Mouse (Mus musculus) urinary bladder, adult 2 months (tissue): ENCODE data around the gene Stx6. TPM values are rescaled to one million over a fixed set of nuclear protein-coding genes. Genes with fewer than 3 reads are reported as not detected.
"Not testable (repeated sequence)": the region's sequence is repeated elsewhere in the genome, so short reads cannot be mapped to it uniquely, and the experiment has no call there.

ENCODE experiments used
- DNase-seq: peaks from one replicate; pipeline ENCODE4 v3.0.0; 2022; ENCODE audit warnings: low spot score
- polyA plus RNA-seq: library from polyadenylated mRNA; depleted of rRNA; stranded (reverse); fragments of >200 nt; gene quantifications from 2 replicates; pipeline ENCODE4 v1.2.3, GENCODE M21; 2012

Stx6 gene
- polyA plus RNA-seq, 1 experiment: 45.9 TPM

DNA sequence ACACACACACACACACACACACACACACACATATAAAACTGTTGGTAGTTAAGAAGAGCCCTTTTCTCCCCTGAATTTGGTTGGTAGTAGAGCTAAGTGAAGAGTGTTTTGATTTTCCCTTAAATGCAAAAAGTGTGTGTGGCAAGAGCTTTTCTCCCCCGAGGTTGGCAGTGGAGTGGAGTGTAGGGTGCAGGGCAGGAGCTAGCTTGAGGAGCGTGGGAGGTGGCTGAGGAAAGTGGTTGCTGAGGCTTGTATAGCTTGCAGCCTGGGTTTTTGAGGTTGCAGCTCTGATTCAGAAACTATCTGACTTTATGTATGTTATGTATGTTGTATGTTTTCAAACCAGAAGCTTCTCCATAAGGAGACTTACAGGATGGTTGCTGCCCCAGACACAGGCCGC lies 8.9 kb downstream of the Stx6 start:
- DNase-seq: no peak

GRCm38 (mm10) chr1:155169935-155170334 lies 11.4 kb downstream of the Stx6 start:
- DNase-seq: no peak

DNA sequence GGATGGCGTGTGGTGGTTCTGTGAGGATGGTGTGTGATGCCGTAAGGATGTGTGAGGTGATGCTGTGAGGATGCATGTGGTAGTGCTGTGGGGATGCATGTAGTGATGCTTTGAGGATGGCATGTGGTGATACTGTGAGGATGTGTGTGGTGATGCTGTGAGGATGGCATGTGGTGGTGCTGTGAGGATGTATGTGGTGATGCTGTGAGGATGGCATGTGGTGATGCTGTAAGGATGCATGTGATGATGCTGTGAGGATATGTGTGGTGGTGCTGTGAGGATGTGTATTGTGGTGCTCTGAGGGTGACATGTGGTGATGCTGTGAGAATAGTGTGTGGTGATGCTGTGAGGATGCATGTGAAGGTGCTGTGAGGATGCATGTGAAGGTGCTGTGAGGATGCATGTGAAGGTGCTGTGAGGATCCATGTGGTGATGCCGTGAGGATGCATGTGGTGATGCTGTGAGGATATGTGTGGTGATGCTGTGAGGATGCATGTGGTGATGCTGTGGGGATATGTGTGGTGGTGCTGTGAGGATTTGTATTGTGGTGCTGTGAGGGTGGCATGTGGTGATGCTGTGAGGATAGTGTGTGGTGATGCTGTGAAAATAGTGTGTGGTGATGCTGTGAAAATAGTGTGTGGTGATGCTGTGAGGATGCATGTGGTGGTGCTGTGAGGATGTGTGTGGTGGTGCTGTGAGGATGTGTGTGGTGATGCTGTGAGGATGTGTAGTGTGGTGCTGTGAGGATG lies 14.6 kb downstream of the Stx6 start:
- no peak for DNase-seq

- DNase-seq: not testable (repeated sequence)
These were observed 15.1 kb downstream of the Stx6 start for GRCm38 (mm10) chr1:155173644-155174016.

- DNase-seq: no peak
These were observed 15.9 kb downstream of the Stx6 start for GRCm38 (mm10) chr1:155174424-155174823.

- DNase-seq: no peak
These were observed 19.8 kb downstream of the Stx6 start for GRCm38 (mm10) chr1:155178192-155178924.

GRCm38 (mm10) chr1:155184191-155184590 lies 25.7 kb downstream of the Stx6 start:
- DNase-seq: no peak

DNA sequence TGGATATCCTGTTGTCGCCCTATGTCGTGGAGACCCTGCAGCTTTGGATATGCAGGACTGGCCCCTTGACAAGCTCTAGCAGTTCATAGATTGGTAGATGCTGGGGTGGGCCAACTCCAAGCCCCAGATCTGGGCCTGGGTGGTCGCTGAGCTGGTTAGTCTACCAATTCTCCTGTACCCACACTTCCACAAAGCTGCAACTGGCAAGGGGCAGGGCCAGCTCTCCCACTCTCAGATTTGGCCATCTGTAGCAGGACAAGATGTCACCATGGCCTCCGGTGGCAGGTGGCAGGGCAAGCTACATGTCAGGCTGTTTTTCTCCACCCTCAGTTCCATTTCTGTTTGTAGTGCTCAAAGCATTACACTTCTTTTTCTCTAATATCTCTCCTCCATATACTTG lies 30.1 kb downstream of the Stx6 start:
- DNase-seq: no peak

GRCm38 (mm10) chr1:155191219-155191618 lies 32.7 kb downstream of the Stx6 start:
- DNase-seq: no peak

DNA sequence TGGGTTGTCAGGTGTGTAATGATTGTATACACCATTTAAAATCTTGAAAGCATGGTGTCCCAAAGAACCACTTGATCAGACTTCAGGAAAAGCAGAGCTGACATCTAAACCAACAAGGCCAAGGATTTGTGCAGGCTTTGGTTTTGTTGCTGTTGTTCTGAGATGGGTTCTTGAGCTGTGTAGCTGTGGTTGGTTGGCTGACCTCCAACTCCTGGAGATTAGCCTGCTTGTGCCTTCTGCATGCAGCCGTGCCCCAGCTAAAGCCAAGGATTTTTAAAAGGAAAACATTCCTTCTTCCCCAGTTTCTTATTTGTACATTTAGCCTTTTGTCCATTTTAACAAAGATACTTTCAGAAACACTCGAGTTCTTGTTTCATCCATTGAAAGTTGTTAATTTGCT lies 33.2 kb downstream of the Stx6 start:
- DNase-seq: no peak

DNA sequence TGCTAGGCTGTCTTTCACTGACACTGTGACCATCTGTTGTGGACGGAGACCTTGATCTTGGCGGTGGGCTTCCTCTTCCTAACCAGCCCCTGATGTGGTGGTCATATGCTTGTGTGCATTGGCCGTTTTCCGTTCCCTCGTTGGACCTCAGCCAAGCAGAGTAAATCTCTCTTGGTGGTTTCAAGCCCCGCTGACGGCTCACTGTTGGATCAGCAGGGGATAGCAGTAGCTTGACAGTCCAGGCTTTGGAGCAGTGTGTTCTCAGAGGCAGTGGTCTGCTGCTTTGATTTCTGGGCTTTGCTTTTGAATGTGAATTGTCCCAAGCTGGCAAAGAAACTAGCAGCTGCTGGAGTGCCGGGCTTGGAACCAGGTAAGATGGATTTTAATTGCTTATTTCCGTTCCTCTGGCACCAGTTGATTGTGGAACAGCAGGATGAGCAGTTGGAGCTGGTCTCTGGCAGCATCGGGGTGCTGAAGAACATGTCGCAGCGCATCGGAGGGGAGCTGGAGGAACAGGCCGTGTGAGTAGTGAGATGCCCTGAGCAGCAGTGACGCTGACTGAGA lies 34.4 kb downstream of the Stx6 start:
- DNase-seq: no peak

DNA sequence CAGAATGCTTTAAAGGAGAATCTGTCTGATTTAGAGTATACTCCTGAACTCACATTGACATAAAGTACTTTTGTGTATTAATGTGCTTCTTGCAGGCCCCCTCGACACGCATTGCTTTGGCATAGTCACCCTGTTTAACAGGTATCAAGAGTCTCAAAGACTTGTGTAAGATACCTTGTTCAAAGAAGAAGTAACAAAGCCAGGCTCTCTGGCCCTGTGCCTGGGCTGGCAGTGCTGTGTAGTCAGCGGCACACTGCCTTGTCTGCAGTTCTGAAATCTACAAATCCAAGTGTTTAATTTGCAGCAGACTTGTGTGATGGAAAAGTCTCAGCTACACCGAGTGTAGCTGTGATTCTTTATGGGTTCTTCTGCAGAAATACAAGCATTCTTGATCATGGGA lies 38.2 kb downstream of the Stx6 start:
- DNase-seq: no peak

DNA sequence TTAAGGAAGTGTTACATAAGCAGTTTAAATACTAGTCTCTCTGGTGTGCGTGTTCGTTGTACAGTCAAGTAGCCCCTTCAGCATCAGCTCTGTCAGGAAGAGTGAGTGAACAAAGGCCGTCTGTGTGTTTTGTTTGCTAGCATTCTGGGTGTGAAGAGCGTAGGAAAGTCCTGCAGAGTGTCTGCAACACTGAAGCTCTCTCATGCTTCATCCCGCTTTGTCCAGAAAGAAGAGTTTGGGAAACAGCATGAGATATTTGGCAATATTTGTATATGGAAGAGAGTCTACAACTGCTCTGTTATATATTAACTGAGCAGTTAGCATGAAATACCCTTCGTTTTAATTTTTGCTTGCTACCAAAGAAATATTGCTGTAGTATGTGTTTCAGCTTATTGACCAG lies 41.0 kb downstream of the Stx6 start:
- no peak for DNase-seq

- DNase-seq: no peak
These were observed 42.5 kb downstream of the Stx6 start for GRCm38 (mm10) chr1:155200967-155201366.

DNA sequence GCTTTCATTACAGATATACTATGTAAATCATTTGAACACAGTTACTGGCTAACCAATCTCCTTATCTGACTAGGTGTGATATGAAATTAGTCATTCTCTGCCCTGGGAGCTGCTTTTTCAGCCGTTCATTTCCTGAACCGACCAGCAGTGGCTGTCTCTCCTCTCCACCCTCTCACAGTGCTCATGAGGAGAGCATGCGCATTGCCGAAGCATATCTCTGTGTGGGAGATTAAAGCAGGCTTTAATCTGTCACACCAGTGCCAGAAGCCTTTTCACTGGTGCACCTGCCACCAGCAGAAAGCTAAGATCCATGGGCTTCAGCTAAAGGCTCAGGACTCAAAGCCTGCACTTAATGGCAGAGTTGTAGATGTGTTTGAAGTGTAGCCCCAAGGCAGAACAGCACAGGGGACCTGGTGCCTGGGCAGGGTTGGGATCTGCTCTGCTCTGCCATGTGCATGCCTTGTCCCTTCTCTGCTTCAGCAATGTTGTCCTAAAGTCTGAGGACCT lies 42.9 kb downstream of the Stx6 start:
- DNase-seq: peak; percentile 23

DNA sequence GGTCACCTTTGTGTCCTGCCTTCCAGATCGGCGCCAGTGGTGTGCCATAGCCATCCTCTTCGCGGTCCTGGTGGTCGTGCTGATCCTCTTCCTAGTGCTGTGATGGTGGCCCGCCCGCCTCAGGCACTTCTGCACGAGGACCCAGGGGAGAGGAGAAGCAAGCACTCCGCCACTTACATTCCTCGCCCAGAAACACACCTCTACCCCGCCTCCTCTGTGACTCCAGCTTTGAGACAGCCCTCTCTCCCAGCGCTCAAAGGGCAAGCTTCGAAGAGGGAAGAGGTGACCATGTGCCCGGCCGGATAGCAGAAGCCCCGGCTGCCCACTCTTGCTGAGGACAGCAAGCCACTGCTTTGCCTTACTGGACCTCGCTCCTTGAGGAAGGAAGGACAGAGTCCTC lies 43.4 kb downstream of the Stx6 start:
- no peak for DNase-seq

DNA sequence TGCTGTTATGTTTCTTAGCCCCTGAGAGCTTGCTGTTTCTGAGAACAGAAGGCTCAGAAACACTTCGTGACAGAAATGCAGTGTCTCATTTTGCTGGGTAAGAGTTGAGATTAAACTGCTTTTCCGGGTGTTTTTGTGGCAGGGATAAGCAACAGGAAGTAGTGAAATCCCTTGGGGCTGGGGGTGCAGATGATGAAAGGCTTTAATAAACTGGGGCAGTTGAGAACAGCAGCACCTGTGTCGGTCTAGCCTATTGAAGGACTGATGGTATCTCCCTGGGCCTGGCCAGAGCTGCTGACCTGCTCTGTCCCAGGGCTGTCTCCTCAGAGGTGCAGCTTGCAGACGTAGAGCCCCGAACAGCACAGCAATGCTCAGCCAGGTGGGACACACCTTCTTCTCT lies 44.0 kb downstream of the Stx6 start:
- DNase-seq: no peak

GRCm38 (mm10) chr1:155203101-155203500 lies 44.6 kb downstream of the Stx6 start:
- no peak for DNase-seq

DNA sequence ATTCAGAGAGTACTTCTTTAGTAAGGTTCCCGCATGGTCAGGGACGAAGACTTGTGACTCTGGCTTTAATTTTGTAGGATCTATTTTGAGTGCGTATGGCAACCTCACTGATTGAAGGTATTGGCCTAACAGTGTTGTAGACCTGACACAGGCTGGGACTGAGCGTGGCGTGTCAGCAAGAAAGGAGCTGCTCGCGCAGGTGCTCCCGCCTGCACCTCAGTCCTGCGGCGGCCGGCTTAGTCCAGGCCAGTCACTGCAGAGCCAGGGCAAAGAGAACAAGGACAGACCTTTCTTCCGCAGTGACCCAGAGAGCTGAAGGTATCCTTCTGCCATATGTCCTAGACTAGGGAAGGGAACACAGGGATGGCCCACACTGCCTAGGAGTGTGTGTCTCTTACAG lies 45.4 kb downstream of the Stx6 start:
- no peak for DNase-seq

GRCm38 (mm10) chr1:155204560-155205162 lies 46.1 kb downstream of the Stx6 start:
- no peak for DNase-seq

DNA sequence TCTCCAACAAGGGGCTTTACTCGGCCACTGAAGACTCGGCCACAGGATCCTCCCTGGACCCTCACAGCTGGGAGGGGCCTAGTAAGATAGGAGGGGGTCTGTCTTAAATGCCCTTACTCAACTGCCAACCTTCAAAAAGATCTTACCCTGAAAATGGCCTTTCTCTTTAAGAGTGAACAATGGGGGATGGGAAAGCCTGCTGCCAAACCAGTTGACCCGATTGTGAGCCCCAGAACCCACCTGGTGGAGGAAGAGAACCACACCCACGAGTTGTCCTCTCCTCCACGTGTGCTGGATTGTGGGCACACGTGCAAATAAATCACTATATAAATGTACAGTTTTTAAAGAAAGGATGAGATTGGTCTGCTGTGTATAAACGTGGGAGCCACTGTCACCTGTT lies 46.8 kb downstream of the Stx6 start:
- DNase-seq: no peak

DNA sequence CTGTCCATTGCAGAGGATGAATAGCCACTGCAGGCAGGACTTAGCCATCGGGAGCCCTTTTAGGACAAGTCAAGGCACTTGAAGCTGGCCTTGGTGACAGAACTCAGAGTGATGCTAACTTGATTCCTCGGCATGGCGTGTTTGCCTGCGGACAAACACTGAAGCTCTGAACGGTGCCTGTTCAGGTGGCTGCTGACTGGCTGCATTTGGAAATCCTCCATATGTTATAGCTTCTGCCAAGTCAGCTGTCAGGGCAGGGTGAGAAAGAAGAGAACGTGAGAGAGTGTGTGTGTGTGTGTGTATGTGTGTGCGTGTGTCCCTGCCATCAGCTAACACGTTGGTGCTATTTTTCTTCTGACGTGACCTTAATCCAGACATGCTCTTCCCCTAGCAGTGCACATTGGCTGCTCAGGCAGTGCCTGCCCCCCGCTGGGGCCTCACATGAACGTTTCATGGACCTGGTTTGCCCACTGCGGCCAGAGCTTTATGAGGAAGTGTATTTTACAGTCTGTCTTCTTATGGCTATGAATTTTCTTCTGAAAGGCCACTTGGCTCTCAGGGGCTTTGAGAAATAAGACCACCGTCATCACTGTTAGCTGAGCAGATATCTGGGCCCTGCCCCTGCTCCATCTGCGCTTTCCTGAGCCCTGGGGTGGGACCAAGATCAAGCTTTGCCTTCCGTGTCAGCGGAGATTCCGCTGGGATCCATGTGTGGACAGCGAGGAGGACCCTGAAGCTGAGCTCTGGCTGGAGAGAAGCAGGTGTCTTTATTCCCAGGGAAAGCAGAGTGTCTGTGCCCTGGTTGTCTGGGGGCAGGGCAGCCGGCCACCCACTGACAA lies 47.5 kb downstream of the Stx6 start:
- DNase-seq: no peak
